Mouse (Mus musculus): ENCODE measurements around the gene Plekha5.

GRCm38 (mm10) chr6:140592713-140593112 is 168.9 kb downstream of the Plekha5 start:
- TF ChIP-seq CTCF (IDR thresholded peaks at IDR 0.05; ENCODE audit: insufficient read depth, low read depth, low read length) (no peak), POLR2A (IDR thresholded peaks at IDR 0.05; ENCODE audit: insufficient read depth, low read depth, low read length) (no peak)

Data from olfactory bulb, adult 2 months (tissue).